Mouse (Mus musculus) stomach, embryonic 15.5 days (tissue): ENCODE measurements at regions not wholly inside any gene's neighbourhood (a gene's known extent, or its start where the extent isn't known, plus 50 kb on each side); places are given as distances from the start of the nearest gene placed in this dataset.

Source experiments
- ATAC-seq: fragments of 200-750 bp; cut with Nextera tagmentation; 2 replicates; pipeline ENCODE4 v1.8.0; 2017; ENCODE audit warnings: low read depth, moderate number of reproducible peaks, moderate TSS enrichment; ENCODE audit not compliant: insufficient read depth, low FRiP score
- H3K27ac ChIP-seq: fragments of 300-500 bp; sonication (generic); 2 replicates; pipeline ENCODE4 v1.5.1; 2015; ENCODE audit warnings: mild to moderate bottlenecking, inconsistent platforms
- H3K27me3 ChIP-seq: fragments of 300-500 bp; sonication (generic); replicated peaks from 2 replicates; pipeline ENCODE4 v1.6.1; 2015; ENCODE audit warnings: inconsistent platforms
- H3K36me3 ChIP-seq: fragments of 300-500 bp; sonication (generic); 2 replicates; pipeline ENCODE4 v1.6.1; 2015; ENCODE audit warnings: inconsistent platforms
- H3K4me1 ChIP-seq: fragments of 300-500 bp; sonication (generic); 2 replicates; pipeline ENCODE4 v1.6.1; 2015; ENCODE audit warnings: inconsistent platforms
- H3K4me2 ChIP-seq: fragments of 300-500 bp; sonication (generic); 2 replicates; pipeline ENCODE4 v1.6.1; 2015; ENCODE audit warnings: mild to moderate bottlenecking, inconsistent platforms
- H3K4me3 ChIP-seq: fragments of 300-500 bp; sonication (generic); replicated peaks from 2 replicates; pipeline ENCODE4 v1.5.1; 2015; ENCODE audit warnings: inconsistent platforms
- H3K9ac ChIP-seq: fragments of 300-500 bp; sonication (generic); 2 replicates; pipeline ENCODE4 v1.6.1; 2015; ENCODE audit warnings: inconsistent platforms
- H3K9me3 ChIP-seq: fragments of 300-500 bp; sonication (generic); 2 replicates; pipeline ENCODE4 v1.6.1; 2016; ENCODE audit warnings: inconsistent platforms
- WGBS: fragments of 180-500 bp; shearing (Covaris S2); methylation state at CpG from one replicate; pipeline ENCODE4 v1.1.7; 2015; 5-methylcytosine and 5-hydroxymethylcytosine counted together

- H3K36me3 ChIP-seq, result no peaks in the 10 kb centered on the region
- no peak overlapping the region for H3K4me3 ChIP-seq
- WGBS, result 32% methylated on average over 9 of the region's 9 CpGs
- no peaks in the 10 kb centered on the region; the same call in 1 of the 2 replicates for H3K4me1 ChIP-seq
- H3K9me3 ChIP-seq, result no peaks in the 10 kb centered on the region
- ATAC-seq, result no peak
- no peak overlapping the region for H3K9ac ChIP-seq
- H3K27ac ChIP-seq, result no peak overlapping the region
- no peaks in the 10 kb centered on the region for H3K27me3 ChIP-seq
- no peak overlapping the region for H3K4me2 ChIP-seq
Measured at GRCm38 (mm10) chr3:34813046-34813625, 162.9 kb downstream of the Sox2 start.

DNA sequence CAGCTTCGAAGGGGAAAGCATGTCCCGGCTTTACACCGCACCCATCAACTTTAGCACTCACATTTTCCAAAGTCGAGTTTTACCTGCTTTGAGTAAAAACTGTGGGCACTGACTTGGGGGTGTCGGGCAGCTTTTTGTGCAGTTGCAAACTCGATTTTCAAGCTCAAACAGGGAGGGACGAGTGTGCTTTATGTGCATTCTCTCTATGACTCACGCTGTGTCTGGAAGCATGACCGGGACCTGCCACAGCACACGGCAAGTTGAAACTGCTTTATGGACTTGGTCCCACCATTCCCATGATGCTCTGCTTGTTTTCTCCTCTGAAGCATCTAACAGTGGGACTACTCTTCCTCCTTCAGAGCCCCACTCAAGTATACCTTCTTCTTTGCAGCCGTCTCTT, 174.8 kb downstream of the Sox2 start:
- Histone ChIP-seq H3K4me1 (no peaks in the 10 kb centered on the region), H3K4me3 (no peak overlapping the region), H3K9me3 (no peaks in the 10 kb centered on the region), H3K9ac (no peak overlapping the region), H3K36me3 (no peaks in the 10 kb centered on the region), H3K4me2 (no peak overlapping the region), H3K27me3 (no peaks in the 10 kb centered on the region), H3K27ac (peak overlapping the region; percentile 57)
- no peak for ATAC-seq
- WGBS, result 75% methylated on average over 11 of the region's 11 CpGs

GRCm38 (mm10) chr3:34826396-34826795, 176.2 kb downstream of the Sox2 start:
- H3K27ac ChIP-seq, result no peak overlapping the region
- H3K4me1 ChIP-seq, result no peaks in the 10 kb centered on the region
- no peaks in the 10 kb centered on the region for H3K36me3 ChIP-seq
- no peak overlapping the region for H3K9ac ChIP-seq
- H3K4me2 ChIP-seq, result no peak overlapping the region
- no peak overlapping the region for H3K4me3 ChIP-seq
- no peak for ATAC-seq
- no peaks in the 10 kb centered on the region for H3K9me3 ChIP-seq
- WGBS, result 87% methylated on average over 5 of the region's 5 CpGs
- H3K27me3 ChIP-seq, result no peaks in the 10 kb centered on the region

DNA sequence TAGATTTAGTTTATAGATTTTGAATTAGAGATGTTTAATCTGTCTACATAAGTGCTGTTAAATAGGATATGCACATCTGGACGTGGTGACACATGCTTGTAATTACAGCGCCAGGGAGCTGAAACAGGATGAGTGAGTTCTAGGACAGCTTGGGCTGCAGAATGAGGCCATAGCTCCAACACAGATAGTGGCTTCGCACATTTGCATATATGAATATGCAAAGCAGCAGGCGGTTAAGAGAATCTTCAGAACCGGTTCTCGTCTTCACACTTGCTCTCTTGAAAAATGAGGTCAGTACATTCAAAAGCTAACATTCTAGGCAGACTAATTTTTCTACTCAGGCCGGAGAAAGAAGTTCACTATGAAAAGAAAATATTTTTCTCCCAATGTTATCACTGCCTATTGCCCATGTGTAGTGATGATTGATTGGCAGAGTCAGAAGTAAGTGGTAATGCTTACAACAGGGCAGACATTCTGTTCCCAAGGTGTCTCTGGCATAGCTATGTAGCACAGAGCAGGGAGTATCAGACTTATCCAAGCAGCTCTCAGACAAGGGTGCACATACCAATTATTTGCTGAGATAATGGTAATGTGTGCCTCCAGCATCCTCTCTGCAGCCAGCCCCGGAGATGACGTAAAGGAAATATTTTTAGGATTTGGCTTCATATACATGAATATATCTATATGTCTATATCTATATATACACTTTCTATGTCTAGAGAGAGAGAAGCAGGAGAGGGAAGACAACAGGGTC, 178.4 kb downstream of the Sox2 start:
- WGBS, result 62% methylated on average over 9 of the region's 9 CpGs
- no peak overlapping the region for H3K4me3 ChIP-seq
- no peak overlapping the region for H3K4me2 ChIP-seq
- no peaks in the 10 kb centered on the region for H3K9me3 ChIP-seq
- no peak overlapping the region for H3K27ac ChIP-seq
- no peak overlapping the region for H3K9ac ChIP-seq
- H3K36me3 ChIP-seq, result no peaks in the 10 kb centered on the region
- no peak for ATAC-seq
- no peaks in the 10 kb centered on the region for H3K4me1 ChIP-seq
- no peaks in the 10 kb centered on the region for H3K27me3 ChIP-seq

- Histone ChIP-seq H3K4me3 (no peak overlapping the region), H3K9me3 (no peaks in the 10 kb centered on the region), H3K4me1 (0 out of 2 replicates have a peak, but pooled peaks cover 2% of the 10 kb centered on the region), H3K27me3 (no peaks in the 10 kb centered on the region), H3K36me3 (no peaks in the 10 kb centered on the region), H3K27ac (no peak overlapping the region), H3K9ac (no peak overlapping the region), H3K4me2 (no peak overlapping the region)
- 84% methylated on average over 8 of the region's 8 CpGs for WGBS
- no peak for ATAC-seq
Measured at GRCm38 (mm10) chr3:34836741-34837267, 186.6 kb downstream of the Sox2 start.

DNA sequence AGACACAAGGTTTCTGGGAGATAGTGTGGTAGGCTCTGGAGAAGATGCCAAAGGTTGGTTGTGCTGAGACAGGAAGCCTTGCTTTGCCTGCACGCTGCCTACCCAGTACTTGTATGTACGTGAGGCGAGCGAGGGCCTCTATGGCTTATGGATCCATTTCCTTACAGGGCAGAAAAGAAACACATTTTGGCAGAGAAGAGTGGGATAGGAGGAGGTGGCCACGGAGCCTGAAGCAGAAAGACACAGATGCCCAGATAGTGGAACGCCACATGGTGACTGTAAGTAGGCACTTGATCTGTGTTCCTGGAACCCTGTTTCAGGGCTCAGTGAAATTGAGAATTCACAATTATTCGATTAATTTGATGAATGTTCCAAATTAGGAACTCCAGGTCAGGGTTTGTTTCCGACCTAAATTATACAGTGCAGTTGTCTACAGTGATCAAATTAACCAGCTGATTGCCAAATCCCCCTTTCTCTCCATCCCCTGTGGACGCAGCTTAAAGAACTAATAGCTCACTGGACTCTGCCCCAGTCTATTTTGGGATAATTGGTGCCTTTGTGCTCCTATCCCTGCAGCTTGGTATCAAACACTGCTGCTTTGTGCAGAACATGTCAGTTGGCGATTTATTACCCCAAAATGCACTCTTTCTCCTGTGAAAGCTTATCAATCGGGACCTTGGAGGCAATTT, 187.6 kb downstream of the Sox2 start:
- no peak overlapping the region for H3K4me3 ChIP-seq
- 65% methylated on average over 11 of the region's 11 CpGs for WGBS
- no peak overlapping the region for H3K9ac ChIP-seq
- H3K27me3 ChIP-seq, result no peaks in the 10 kb centered on the region
- 0 out of 2 replicates have a peak, but pooled peaks cover 2% of the 10 kb centered on the region for H3K4me1 ChIP-seq
- H3K4me2 ChIP-seq, result no peak overlapping the region
- H3K36me3 ChIP-seq, result no peaks in the 10 kb centered on the region
- H3K27ac ChIP-seq, result no peak overlapping the region
- H3K9me3 ChIP-seq, result no peaks in the 10 kb centered on the region
- ATAC-seq, result no peak

- WGBS, result 40% methylated on average over 16 of the region's 16 CpGs
- peak; percentile 58; the same call in 1 of the 2 replicates for ATAC-seq
- H3K4me2 ChIP-seq, result 0 out of 2 replicates have a peak overlapping the region, but pooled peaks have one; percentile 25
- H3K36me3 ChIP-seq, result no peaks in the 10 kb centered on the region
- H3K27me3 ChIP-seq, result no peaks in the 10 kb centered on the region
- no peaks in the 10 kb centered on the region for H3K4me1 ChIP-seq
- H3K4me3 ChIP-seq, result no peak overlapping the region
- no peaks in the 10 kb centered on the region for H3K9me3 ChIP-seq
- no peak overlapping the region for H3K9ac ChIP-seq
- H3K27ac ChIP-seq, result no peak overlapping the region
Measured at GRCm38 (mm10) chr3:34860877-34861649, 210.9 kb downstream of the Sox2 start.

GRCm38 (mm10) chr3:34868698-34869409, 218.6 kb downstream of the Sox2 start:
- ATAC-seq, result peak; percentile 70; the same call in 1 of the 2 replicates
- Histone ChIP-seq H3K36me3 (no peaks in the 10 kb centered on the region), H3K9me3 (no peaks in the 10 kb centered on the region), H3K4me3 (no peak overlapping the region), H3K27me3 (no peaks in the 10 kb centered on the region), H3K4me1 (peaks cover 7% of the 10 kb centered on the region; the same call in 1 of the 2 replicates), H3K9ac (no peak overlapping the region), H3K4me2 (no peak overlapping the region), H3K27ac (no peak overlapping the region)
- WGBS, result 15% methylated on average over 16 of the region's 16 CpGs

GRCm38 (mm10) chr3:34869911-34870310, 219.7 kb downstream of the Sox2 start:
- Histone ChIP-seq H3K9me3 (no peaks in the 10 kb centered on the region), H3K4me1 (peaks cover 7% of the 10 kb centered on the region; the same call in 1 of the 2 replicates), H3K4me3 (no peak overlapping the region), H3K9ac (no peak overlapping the region), H3K36me3 (no peaks in the 10 kb centered on the region), H3K4me2 (no peak overlapping the region), H3K27me3 (no peaks in the 10 kb centered on the region), H3K27ac (no peak overlapping the region)
- 87% methylated on average over 6 of the region's 6 CpGs for WGBS
- ATAC-seq, result no peak

- no peaks in the 10 kb centered on the region for H3K4me1 ChIP-seq
- no peaks in the 10 kb centered on the region for H3K36me3 ChIP-seq
- H3K27ac ChIP-seq, result no peak overlapping the region
- no peaks in the 10 kb centered on the region for H3K9me3 ChIP-seq
- peak; percentile 36; the same call in 1 of the 2 replicates for ATAC-seq
- no peak overlapping the region for H3K4me3 ChIP-seq
- no peaks in the 10 kb centered on the region for H3K27me3 ChIP-seq
- 55% methylated on average over 5 of the region's 5 CpGs for WGBS
- H3K9ac ChIP-seq, result no peak overlapping the region
- H3K4me2 ChIP-seq, result no peak overlapping the region
Measured at GRCm38 (mm10) chr3:34885137-34885536, 234.9 kb downstream of the Sox2 start.

DNA sequence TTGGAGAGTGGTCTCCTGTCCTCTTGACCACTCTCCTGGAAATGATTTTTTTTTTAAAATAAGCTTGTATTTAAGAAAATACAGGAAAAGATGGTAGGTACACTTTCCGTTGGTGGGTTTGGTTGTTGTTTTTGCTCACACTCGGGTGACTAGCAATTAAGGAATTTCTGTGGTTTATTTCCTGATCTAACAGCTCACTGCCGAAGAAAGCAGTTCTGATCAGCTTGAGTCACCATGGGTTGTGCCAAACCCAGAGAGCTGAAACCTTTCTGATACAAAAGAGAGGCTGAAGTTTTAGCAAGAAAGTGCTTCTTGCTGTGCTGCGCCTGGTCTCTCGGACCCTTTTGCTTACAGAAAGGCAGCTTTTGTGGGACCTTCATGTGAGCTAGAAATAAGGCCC, 243.2 kb downstream of the Sox2 start:
- H3K36me3 ChIP-seq, result no peaks in the 10 kb centered on the region
- no peak overlapping the region for H3K9ac ChIP-seq
- no peaks in the 10 kb centered on the region for H3K4me1 ChIP-seq
- H3K9me3 ChIP-seq, result no peaks in the 10 kb centered on the region
- H3K4me3 ChIP-seq, result no peak overlapping the region
- H3K27me3 ChIP-seq, result no peaks in the 10 kb centered on the region
- 89% methylated on average over 5 of the region's 5 CpGs for WGBS
- H3K4me2 ChIP-seq, result no peak overlapping the region
- no peak for ATAC-seq
- no peak overlapping the region for H3K27ac ChIP-seq
